Mouse (Mus musculus): ENCODE results near the gene Osmr. TPM values are rescaled to one million over a fixed set of nuclear protein-coding genes. Genes with fewer than 3 reads are reported as not detected.

The Osmr gene
- polyA plus RNA-seq, 1 experiment = 3.6 TPM

DNA sequence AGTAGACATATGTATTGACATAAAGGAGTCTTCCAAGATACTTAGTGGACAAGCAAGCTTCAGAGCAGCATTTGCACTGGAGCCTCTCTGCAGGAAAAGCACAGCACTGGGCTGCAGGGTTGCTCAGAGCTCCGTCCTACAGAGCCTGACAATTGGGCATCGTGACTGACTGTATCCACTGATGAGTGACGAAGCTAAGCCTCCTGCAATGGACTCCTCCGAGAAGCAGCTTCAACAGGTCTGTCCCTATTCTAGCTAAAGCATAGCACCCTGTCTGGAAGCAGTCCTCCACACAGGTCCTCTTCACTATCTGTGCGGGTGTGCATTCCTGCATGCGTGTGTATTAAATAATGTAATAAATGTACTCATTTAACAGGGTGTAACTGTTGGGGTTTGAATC is 7.9 kb downstream of the Osmr start:
- WGBS = 90% methylated on average over 6 of the region's 6 CpGs
- Histone ChIP-seq H3K36me3 (ENCODE audit: control insufficient read depth, insufficient read depth, low read length) (no peaks in the 10 kb centered on the region), H3K27ac (ENCODE audit: insufficient read depth, low read length) (no peak overlapping the region), H3K4me1 (ENCODE audit: control insufficient read depth, insufficient read depth, insufficient read length) (no peaks in the 10 kb centered on the region), H3K4me3 (ENCODE audit: extremely low read depth, insufficient read depth, insufficient read length) (no peak overlapping the region), H3K27me3 (ENCODE audit: control insufficient read depth, insufficient read depth, low read length) (no peaks in the 10 kb centered on the region)
- no peak for TF ChIP-seq CTCF (IDR thresholded peaks at IDR 0.05; ENCODE audit: extremely low read depth, insufficient read depth, insufficient read length, insufficient replicate concordance)
- TF ChIP-seq POLR2A (IDR thresholded peaks at IDR 0.05; ENCODE audit: low read depth, low read length) = no peak
- no peak for DNase-seq (ENCODE audit: low read depth in 1 of 2, low spot score in 2 of 2)

DNA sequence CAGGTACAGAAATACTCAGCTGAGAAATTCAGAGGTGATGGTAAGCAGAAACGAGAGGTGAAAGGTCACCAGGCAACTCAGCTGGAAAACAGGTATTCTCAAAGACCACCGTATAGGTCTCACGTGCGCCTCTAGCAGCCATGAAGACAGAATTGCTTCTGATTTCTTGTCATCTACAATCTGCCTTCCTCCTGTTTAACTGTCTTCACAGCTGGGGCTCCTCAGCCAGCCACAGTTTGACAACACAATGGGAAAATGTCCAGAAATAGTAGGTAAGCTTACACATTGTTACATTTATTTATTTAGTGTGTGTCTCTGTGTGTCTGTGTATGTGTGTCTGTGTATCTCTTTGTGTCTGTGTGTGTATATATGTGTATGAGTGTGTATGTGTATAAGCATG is 12.6 kb downstream of the Osmr start:
- no peak for DNase-seq (ENCODE audit: low read depth in 1 of 2, low spot score in 2 of 2)
- 93% methylated on average over 4 of the region's 4 CpGs for WGBS
- TF ChIP-seq CTCF (IDR thresholded peaks at IDR 0.05; ENCODE audit: extremely low read depth, insufficient read depth, insufficient read length, insufficient replicate concordance) = no peak
- no peak for TF ChIP-seq POLR2A (IDR thresholded peaks at IDR 0.05; ENCODE audit: low read depth, low read length)
- Histone ChIP-seq H3K36me3 (ENCODE audit: control insufficient read depth, insufficient read depth, low read length) (no peaks in the 10 kb centered on the region), H3K4me1 (ENCODE audit: control insufficient read depth, insufficient read depth, insufficient read length) (no peaks in the 10 kb centered on the region), H3K4me3 (ENCODE audit: extremely low read depth, insufficient read depth, insufficient read length) (no peak overlapping the region), H3K27ac (ENCODE audit: insufficient read depth, low read length) (no peak overlapping the region), H3K27me3 (ENCODE audit: control insufficient read depth, insufficient read depth, low read length) (no peaks in the 10 kb centered on the region)

DNA sequence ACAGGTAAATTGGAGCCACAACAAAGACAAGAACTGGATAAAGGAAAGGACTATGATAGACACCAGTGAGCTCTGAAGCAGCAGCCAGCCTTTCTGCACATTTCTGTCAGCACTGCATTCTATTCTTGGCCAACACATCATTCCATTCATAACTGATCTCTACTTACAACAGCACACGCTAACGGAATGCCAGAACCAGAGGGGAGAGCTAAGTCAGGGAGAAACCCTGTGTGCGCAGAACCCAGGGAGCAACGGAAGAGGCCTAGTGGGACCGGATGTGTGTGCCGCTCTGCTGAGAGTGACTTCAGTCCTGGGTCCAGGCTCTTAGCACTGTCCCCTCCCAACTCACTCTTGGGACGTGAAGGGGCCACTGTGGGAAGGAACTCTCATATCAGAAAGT is 13.2 kb downstream of the Osmr start:
- no peak for TF ChIP-seq CTCF (IDR thresholded peaks at IDR 0.05; ENCODE audit: extremely low read depth, insufficient read depth, insufficient read length, insufficient replicate concordance)
- no peak for TF ChIP-seq POLR2A (IDR thresholded peaks at IDR 0.05; ENCODE audit: low read depth, low read length)
- DNase-seq (ENCODE audit: low read depth in 1 of 2, low spot score in 2 of 2) = no peak
- Histone ChIP-seq H3K4me1 (ENCODE audit: control insufficient read depth, insufficient read depth, insufficient read length) (no peaks in the 10 kb centered on the region), H3K4me3 (ENCODE audit: extremely low read depth, insufficient read depth, insufficient read length) (no peak overlapping the region), H3K27ac (ENCODE audit: insufficient read depth, low read length) (no peak overlapping the region), H3K27me3 (ENCODE audit: control insufficient read depth, insufficient read depth, low read length) (no peaks in the 10 kb centered on the region), H3K36me3 (ENCODE audit: control insufficient read depth, insufficient read depth, low read length) (no peaks in the 10 kb centered on the region)
- WGBS = 83% methylated on average over 7 of the region's 7 CpGs

DNA sequence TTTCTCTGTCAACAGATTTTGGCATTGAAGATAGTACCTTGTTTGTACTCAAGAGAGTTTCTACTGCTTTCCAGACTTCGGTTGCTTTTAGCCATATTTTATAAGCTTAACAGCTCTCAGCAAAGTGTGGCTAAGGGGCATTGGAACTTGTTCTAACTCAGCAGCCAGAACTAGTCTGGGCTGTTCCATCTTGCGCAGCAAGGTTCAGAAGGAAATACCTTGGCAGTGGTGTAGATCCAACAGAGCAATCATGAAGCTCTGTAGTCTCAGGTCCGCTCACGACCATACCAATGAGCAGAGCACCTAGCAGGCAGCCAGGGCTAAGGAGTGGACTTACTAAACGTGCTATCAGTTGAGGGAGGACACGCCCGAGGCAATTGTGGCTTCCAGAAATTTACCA is 15.0 kb downstream of the Osmr start:
- Histone ChIP-seq H3K36me3 (ENCODE audit: control insufficient read depth, insufficient read depth, low read length) (no peaks in the 10 kb centered on the region), H3K4me3 (ENCODE audit: extremely low read depth, insufficient read depth, insufficient read length) (no peak overlapping the region), H3K27ac (ENCODE audit: insufficient read depth, low read length) (no peak overlapping the region), H3K27me3 (ENCODE audit: control insufficient read depth, insufficient read depth, low read length) (no peaks in the 10 kb centered on the region), H3K4me1 (ENCODE audit: control insufficient read depth, insufficient read depth, insufficient read length) (no peaks in the 10 kb centered on the region)
- TF ChIP-seq CTCF (IDR thresholded peaks at IDR 0.05; ENCODE audit: extremely low read depth, insufficient read depth, insufficient read length, insufficient replicate concordance) = no peak
- WGBS = 83% methylated on average over 7 of the region's 7 CpGs
- DNase-seq (ENCODE audit: low read depth in 1 of 2, low spot score in 2 of 2) = no peak

DNA sequence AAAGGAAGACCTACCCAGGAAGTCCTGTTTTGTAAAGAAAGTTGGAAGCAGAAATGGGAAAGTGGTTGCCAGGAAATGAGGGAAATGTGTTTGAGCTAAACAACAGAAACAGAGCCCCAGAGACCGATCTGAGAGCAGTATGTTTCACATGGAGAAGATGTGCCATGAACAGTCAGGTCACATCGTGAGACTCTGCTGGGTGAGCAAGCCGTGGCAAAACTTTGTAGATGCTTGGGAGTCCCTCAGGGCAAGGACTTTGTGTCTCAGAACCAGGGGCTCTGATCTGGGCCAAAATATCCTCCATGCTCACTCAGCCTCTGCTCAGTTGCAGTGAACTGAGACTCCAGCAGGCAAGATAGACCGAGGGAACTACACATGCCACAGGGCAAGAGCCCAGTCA is 15.9 kb downstream of the Osmr start:
- TF ChIP-seq CTCF (IDR thresholded peaks at IDR 0.05; ENCODE audit: extremely low read depth, insufficient read depth, insufficient read length, insufficient replicate concordance) (no peak), POLR2A (IDR thresholded peaks at IDR 0.05; ENCODE audit: low read depth, low read length) (no peak)
- no peaks in the 10 kb centered on the region for H3K36me3 ChIP-seq (ENCODE audit: control insufficient read depth, insufficient read depth, low read length)
- H3K4me1 ChIP-seq (ENCODE audit: control insufficient read depth, insufficient read depth, insufficient read length) = no peaks in the 10 kb centered on the region
- no peak for DNase-seq (ENCODE audit: low read depth in 1 of 2, low spot score in 2 of 2)
- H3K27ac ChIP-seq (ENCODE audit: insufficient read depth, low read length) = no peak overlapping the region
- WGBS = 62% methylated on average over 4 of the region's 4 CpGs
- no peak overlapping the region for H3K4me3 ChIP-seq (ENCODE audit: extremely low read depth, insufficient read depth, insufficient read length)
- H3K27me3 ChIP-seq (ENCODE audit: control insufficient read depth, insufficient read depth, low read length) = no peaks in the 10 kb centered on the region

DNA sequence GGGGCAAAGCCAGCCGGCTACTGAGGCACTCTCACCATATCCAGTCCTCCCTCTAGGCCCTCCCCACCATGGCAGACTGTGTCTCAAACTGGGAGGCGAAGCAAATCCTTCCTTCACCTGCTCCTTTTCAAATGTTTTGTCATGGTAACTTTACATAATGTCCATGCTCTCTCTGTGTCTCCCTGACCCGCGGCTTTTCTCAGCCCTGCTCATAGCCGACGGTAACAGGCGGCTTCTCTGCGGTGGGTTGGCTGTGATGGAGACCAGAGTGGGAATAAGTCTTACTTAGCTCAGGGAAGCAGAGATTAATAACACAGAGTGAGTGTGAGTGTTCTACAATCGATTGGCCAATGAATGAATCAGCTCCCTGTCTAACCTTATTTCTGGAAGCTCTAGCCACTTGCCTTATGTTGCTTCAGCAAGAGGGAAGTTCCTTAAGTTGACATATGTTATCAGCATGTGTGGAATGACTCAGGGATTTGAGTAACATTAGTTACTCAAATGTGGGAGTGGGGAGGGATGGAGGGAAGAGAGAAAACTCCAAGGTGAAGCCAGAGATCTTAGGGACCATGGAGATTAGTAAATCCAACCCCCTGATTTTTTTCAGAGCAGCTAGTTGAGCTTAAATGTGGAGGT is 17.4 kb downstream of the Osmr start:
- TF ChIP-seq CTCF (IDR thresholded peaks at IDR 0.05; ENCODE audit: extremely low read depth, insufficient read depth, insufficient read length, insufficient replicate concordance) (no peak), POLR2A (IDR thresholded peaks at IDR 0.05; ENCODE audit: low read depth, low read length) (no peak)
- Histone ChIP-seq H3K27me3 (ENCODE audit: control insufficient read depth, insufficient read depth, low read length) (no peaks in the 10 kb centered on the region), H3K36me3 (ENCODE audit: control insufficient read depth, insufficient read depth, low read length) (no peaks in the 10 kb centered on the region), H3K27ac (ENCODE audit: insufficient read depth, low read length) (no peak overlapping the region), H3K4me3 (ENCODE audit: extremely low read depth, insufficient read depth, insufficient read length) (no peak overlapping the region), H3K4me1 (ENCODE audit: control insufficient read depth, insufficient read depth, insufficient read length) (no peaks in the 10 kb centered on the region)
- 89% methylated on average over 9 of the region's 9 CpGs for WGBS
- DNase-seq (ENCODE audit: low read depth in 1 of 2, low spot score in 2 of 2) = no peak

DNA sequence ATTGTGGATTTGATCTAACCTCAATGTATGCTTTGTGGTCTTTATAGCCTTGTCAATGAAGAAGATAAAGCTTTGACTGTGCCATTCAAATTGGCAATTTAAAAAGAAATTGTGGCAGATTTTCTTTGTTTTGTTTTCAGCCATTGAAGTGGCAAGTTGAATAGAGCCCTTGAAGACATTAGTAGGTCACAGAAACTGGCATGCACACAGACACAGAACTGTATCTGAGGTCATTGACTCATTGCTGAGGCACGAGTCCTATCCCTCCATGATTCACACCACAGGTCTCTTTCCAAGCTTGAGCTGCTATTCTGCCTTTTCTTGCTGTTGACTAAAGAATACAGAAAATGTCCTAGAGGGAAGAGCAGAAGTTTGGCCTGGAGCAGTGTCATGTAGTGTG is 24.9 kb downstream of the Osmr start:
- H3K27ac ChIP-seq (ENCODE audit: insufficient read depth, low read length) = no peak overlapping the region
- H3K4me1 ChIP-seq (ENCODE audit: control insufficient read depth, insufficient read depth, insufficient read length) = no peaks in the 10 kb centered on the region
- H3K27me3 ChIP-seq (ENCODE audit: control insufficient read depth, insufficient read depth, low read length) = no peaks in the 10 kb centered on the region
- no peaks in the 10 kb centered on the region for H3K36me3 ChIP-seq (ENCODE audit: control insufficient read depth, insufficient read depth, low read length)
- 58% methylated on average over 1 of the region's 1 CpGs for WGBS
- H3K4me3 ChIP-seq (ENCODE audit: extremely low read depth, insufficient read depth, insufficient read length) = no peak overlapping the region
- no peak for DNase-seq (ENCODE audit: low read depth in 1 of 2, low spot score in 2 of 2)
- no peak for TF ChIP-seq POLR2A (IDR thresholded peaks at IDR 0.05; ENCODE audit: low read depth, low read length)
- TF ChIP-seq CTCF (IDR thresholded peaks at IDR 0.05; ENCODE audit: extremely low read depth, insufficient read depth, insufficient read length, insufficient replicate concordance) = no peak

Data from spleen, adult 2 months (tissue).